8 mouse cellular contexts compared by ENCODE assay signal in genomic region chr17:25570648-25571452, GRCm38 (mm10). TPM values are rescaled to one million over a fixed set of nuclear protein-coding genes. Genes with fewer than 3 reads are reported as not detected.
DNase-seq lines count a peak whose midpoint lies in the region; ATAC-seq lines count a peak whose summit lies in the region.

Sox8 (minus strand) TSS chr17:25570686.

- under 1% methylated on average over 53 of the region's 61 CpGs for WGBS in intestine, embryonic 16.5 days

- peak; percentile 65 for ATAC-seq in activated CD4-positive, CD25-positive, alpha-beta regulatory T cell, adult 4 months
- peak; percentile 83 for ATAC-seq in intestine, embryonic 16.5 days

- H3K9ac ChIP-seq in intestine, embryonic 16.5 days (ENCODE audit: low read depth, low read length) = peak within 1 kb of the TSS; percentile 68

- DNase-seq in embryo, embryonic 10.5 days (ENCODE audit: low spot score) = peak; percentile 98
- peak; percentile 75 to 87 for DNase-seq in gastrocnemius, postnatal 4 days (ENCODE audit: low spot score in 2 of 2)
- DNase-seq in left cerebral cortex, postnatal 25 days (ENCODE audit: low spot score in 2 of 2) = peak; percentile 93 to 94
- DNase-seq in mesoderm, embryonic 11.5 days (ENCODE audit: low read depth, low spot score) = peak; percentile 92
- peak; percentile 90 to 91 for DNase-seq in right cerebral cortex, postnatal 36 days (ENCODE audit: low spot score in 2 of 2)
- DNase-seq in yolk sac, embryonic 10.5 days (ENCODE audit: low spot score) = peak; percentile 93

- H3K4me2 ChIP-seq in intestine, embryonic 16.5 days (ENCODE audit: low read depth, low read length) = peak within 1 kb of the TSS; percentile 97

- no peaks in the 10 kb centered on the region for H3K9me3 ChIP-seq in intestine, embryonic 16.5 days (ENCODE audit: control insufficient read depth, low read length)

- H3K27ac ChIP-seq in intestine, embryonic 16.5 days (ENCODE audit: low read length) = no peak within 1 kb of the TSS

- H3K4me3 ChIP-seq in intestine, embryonic 16.5 days (ENCODE audit: low read length) = peak within 1 kb of the TSS; percentile 50

- intact Hi-C loops in left cerebral cortex, postnatal 25 days (cut with DNase I) = loop anchor here (2.0 kb wide), 1 partner anchor 52 kb away; no protein-coding TSS in a partner anchor

- peaks cover 26% of the 10 kb centered on the region for H3K27me3 ChIP-seq in intestine, embryonic 16.5 days (replicated peaks; ENCODE audit: control insufficient read depth, insufficient read depth, low read length)

- H3K4me1 ChIP-seq in intestine, embryonic 16.5 days (ENCODE audit: control insufficient read depth, insufficient read depth, low read length) = peaks cover 17% of the 10 kb centered on the region

- no peaks in the 10 kb centered on the region for H3K36me3 ChIP-seq in intestine, embryonic 16.5 days (ENCODE audit: control insufficient read depth, insufficient read depth, low read length)

RNA-seq across cellular contexts. Expression of gene Sox8, which starts in this region (rescaled TPM):
- under 1 TPM in 1 of 2 experiments, not detected in 1; 0.25 TPM for polyA plus RNA-seq in activated CD4-positive, CD25-positive, alpha-beta regulatory T cell, adult 4 months (2017; shearing (Covaris generic))
- total RNA-seq in gastrocnemius, postnatal 4 days (2021) = 10 to 100 TPM; 26.9 to 33.7 TPM
- polyA plus RNA-seq in intestine, embryonic 16.5 days (2015; fragmentation: Nextera tagmentation; extraction: Ambion mirVana) = 3.6 and 4.3 TPM in 2 replicates
- total RNA-seq in left cerebral cortex, postnatal 25 days (2021) = 10 to 100 TPM; 52.1 to 55.3 TPM

Comparison
In these comparisons a context has a peak if more than half of its experiments do, and no peak if none do; other contexts are left out.
1. Peak in ATAC-seq in activated CD4-positive, CD25-positive, alpha-beta regulatory T cell, adult 4 months; RNA of the gene not detected or under 1 TPM.